Mouse (Mus musculus): ENCODE results near the gene Zranb1.

The Zranb1 gene

GRCm38 (mm10) chr7:132930850-132931559, at the start of gene Zranb1:
TSS of gene Zranb1 (plus strand) at chr7:132931142.
- in situ Hi-C loops (cut with MboI, MseI), result no loop called here

- in situ Hi-C loops (cut with MboI, MseI), result loop anchor here in 1 of 2 experiments (5.0 kb wide), 1 partner anchor 55 kb away; no protein-coding TSS in a partner anchor
Observed at GRCm38 (mm10) chr7:132882343-132882742, 48.6 kb upstream of the Zranb1 start.

GRCm38 (mm10) chr7:132884031-132884430, 46.9 kb upstream of the Zranb1 start:
- in situ Hi-C loops (cut with MboI, MseI), result loop anchor here in 1 of 2 experiments (5.0 kb wide), 1 partner anchor 57 kb away; no protein-coding TSS in a partner anchor

GRCm38 (mm10) chr7:132887019-132887804, 43.7 kb upstream of the Zranb1 start:
- in situ Hi-C loops (cut with MboI, MseI), result no loop called here

GRCm38 (mm10) chr7:132888052-132888451, 42.9 kb upstream of the Zranb1 start:
- in situ Hi-C loops (cut with MboI, MseI), result no loop called here

- in situ Hi-C loops (cut with MboI, MseI), result no loop called here
Observed at GRCm38 (mm10) chr7:132888518-132889249, 42.3 kb upstream of the Zranb1 start.

- in situ Hi-C loops (cut with MboI, MseI), result loop anchor here in 1 of 2 experiments (10.0 kb wide), 1 partner anchor 115 kb away; no protein-coding TSS in a partner anchor
Observed at GRCm38 (mm10) chr7:132889691-132890090, 41.3 kb upstream of the Zranb1 start.

GRCm38 (mm10) chr7:132890201-132890600, 40.7 kb upstream of the Zranb1 start:
- in situ Hi-C loops (cut with MboI, MseI), result loop anchor here in 1 of 2 experiments (10.0 kb wide), 1 partner anchor 115 kb away; no protein-coding TSS in a partner anchor

- in situ Hi-C loops (cut with MboI, MseI), result loop anchor here in 1 of 2 experiments (10.0 kb wide), 1 partner anchor 113 kb away; no protein-coding TSS in a partner anchor
Observed at GRCm38 (mm10) chr7:132891561-132892310, 39.2 kb upstream of the Zranb1 start.

- in situ Hi-C loops (cut with MboI, MseI), result loop anchor here in 1 of 2 experiments (10.0 kb wide), 1 partner anchor 113 kb away; no protein-coding TSS in a partner anchor
Observed at GRCm38 (mm10) chr7:132892311-132892661, 38.7 kb upstream of the Zranb1 start.

GRCm38 (mm10) chr7:132892806-132893205, 38.1 kb upstream of the Zranb1 start:
- in situ Hi-C loops (cut with MboI, MseI), result loop anchor here in 1 of 2 experiments (10.0 kb wide), 1 partner anchor 112 kb away; no protein-coding TSS in a partner anchor

- in situ Hi-C loops (cut with MboI, MseI), result loop anchor here in 1 of 2 experiments (10.0 kb wide), 1 partner anchor 111 kb away; no protein-coding TSS in a partner anchor
Observed at GRCm38 (mm10) chr7:132893336-132893735, 37.6 kb upstream of the Zranb1 start.

- in situ Hi-C loops (cut with MboI, MseI), result loop anchor here (5.0 to 10.0 kb wide), 4 partner anchors 107 to 243 kb away; no protein-coding TSS in a partner anchor
Observed at GRCm38 (mm10) chr7:132894841-132895555, 35.9 kb upstream of the Zranb1 start.

GRCm38 (mm10) chr7:132896206-132896815, 34.6 kb upstream of the Zranb1 start:
- in situ Hi-C loops (cut with MboI, MseI), result loop anchor here (5.0 to 10.0 kb wide), 4 partner anchors 106 to 244 kb away; no protein-coding TSS in a partner anchor

- in situ Hi-C loops (cut with MboI, MseI), result loop anchor here (5.0 to 10.0 kb wide), 4 partner anchors 105 to 245 kb away; no protein-coding TSS in a partner anchor
Observed at GRCm38 (mm10) chr7:132897258-132897657, 33.7 kb upstream of the Zranb1 start.

- in situ Hi-C loops (cut with MboI, MseI), result loop anchor here (5.0 to 10.0 kb wide), 4 partner anchors 104 to 246 kb away; no protein-coding TSS in a partner anchor
Observed at GRCm38 (mm10) chr7:132898234-132898633, 32.7 kb upstream of the Zranb1 start.

GRCm38 (mm10) chr7:132900826-132901531, 30.0 kb upstream of the Zranb1 start:
- in situ Hi-C loops (cut with MboI, MseI), result loop anchor here in 1 of 2 experiments (10.0 kb wide), 1 partner anchor 666 kb away; no protein-coding TSS in a partner anchor

- in situ Hi-C loops (cut with MboI, MseI), result loop anchor here in 1 of 2 experiments (10.0 kb wide), 1 partner anchor 669 kb away; no protein-coding TSS in a partner anchor
Observed at GRCm38 (mm10) chr7:132903796-132904195, 27.1 kb upstream of the Zranb1 start.
